Mouse (Mus musculus) granulocyte monocyte progenitor cell, adult 5-6 weeks (primary cell): ENCODE results near the gene Phc2. TPM values are rescaled to one million over a fixed set of nuclear protein-coding genes. Genes with fewer than 3 reads are reported as not detected.

Experiments
- ATAC-seq: replicated peaks from 2 replicates; pipeline ENCODE4 v1.8.0; 2016; ENCODE audit warnings: mild to moderate bottlenecking, moderate TSS enrichment, inconsistent platforms; ENCODE audit not compliant: poor library complexity, severe bottlenecking
- total RNA-seq, 2 experiments: library from RNA; stranded (forward) in 1 of 2; stranded (reverse) in 1 of 2; fragments of 200-712, 200-1000 nt in 1 of 2; fragments of >200 nt in 1 of 2; fragmentation: Nextera tagmentation in 1 of 2; gene quantifications; 2 replicates each; pipeline ENCODE4 v1.2.3; 2014 to 2017

Phc2 gene
- total RNA-seq, 2 experiments from 2014 or later = 17.5 to 33.7 TPM

DNA sequence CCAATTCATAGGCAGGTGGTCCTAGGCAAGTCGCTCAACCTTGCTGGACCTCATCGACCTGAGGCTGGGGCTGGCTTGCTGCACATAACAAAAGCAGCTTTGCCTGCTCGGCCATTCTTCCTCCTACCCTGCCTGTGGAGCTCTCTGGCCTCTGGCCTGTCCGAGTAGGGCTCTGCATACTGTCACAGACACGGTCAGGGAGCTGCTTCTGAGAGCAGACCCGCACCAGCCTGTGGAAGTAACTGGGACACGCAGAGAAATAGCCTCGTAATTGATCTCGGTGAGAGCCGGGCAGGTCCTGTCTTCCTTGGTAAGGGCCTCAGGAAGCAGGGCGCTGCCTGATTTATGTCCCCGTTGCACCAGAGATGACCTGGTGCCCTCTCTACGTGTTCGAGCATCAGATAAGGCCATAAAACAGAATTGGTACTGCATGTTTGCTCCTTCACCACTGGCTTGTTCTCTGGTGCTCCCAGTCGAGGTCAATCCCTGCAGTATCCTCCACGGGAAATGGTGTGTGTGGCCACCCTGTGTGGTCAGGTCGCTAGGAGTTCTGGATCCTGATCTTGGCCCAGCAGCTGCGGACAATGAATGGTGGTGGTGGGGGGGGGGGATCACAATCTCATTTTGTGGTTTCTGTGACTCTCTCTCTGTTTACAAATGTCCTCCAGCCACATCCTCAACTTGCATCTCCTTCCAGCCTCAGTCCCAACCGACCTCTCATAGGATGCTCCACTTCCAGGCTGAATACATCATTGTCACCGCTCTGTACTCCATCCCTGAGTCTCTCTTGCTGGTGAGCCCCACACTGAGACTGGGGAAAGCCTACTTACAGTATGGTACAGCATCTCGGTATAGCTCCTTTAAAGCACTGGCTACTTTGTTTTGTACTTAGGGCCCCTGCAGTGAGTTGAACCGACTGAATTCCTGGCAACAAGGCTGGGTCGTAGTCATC is 12.5 kb upstream of the Phc2 start:
- ATAC-seq = no peak

DNA sequence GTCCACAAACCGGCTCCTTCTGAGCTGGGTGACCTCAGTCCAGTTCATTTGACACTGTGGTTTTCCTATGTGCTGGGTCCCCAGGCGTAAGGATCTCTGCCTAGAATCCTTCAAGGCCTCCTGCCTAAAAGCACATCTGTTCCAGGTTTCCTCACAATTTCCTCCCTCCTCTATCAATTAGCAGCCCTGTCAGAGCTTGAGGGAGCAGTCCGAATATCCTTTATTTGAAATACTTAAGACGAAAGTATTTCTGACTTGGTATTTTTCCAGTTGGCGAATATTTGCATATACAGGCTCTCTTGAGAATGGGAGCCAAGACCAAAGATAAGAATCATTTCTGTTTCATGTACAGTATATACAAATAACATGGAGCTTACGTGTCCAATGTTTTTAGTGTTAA is 8.6 kb upstream of the Phc2 start:
- no peak for ATAC-seq

GRCm38 (mm10) chr4:128646762-128647161 is 7.7 kb upstream of the Phc2 start:
- no peak for ATAC-seq

GRCm38 (mm10) chr4:128648567-128649255 is 5.8 kb upstream of the Phc2 start:
- no peak for ATAC-seq

- no peak for ATAC-seq
Measured at GRCm38 (mm10) chr4:128651530-128651929, 3.0 kb upstream of the Phc2 start.

DNA sequence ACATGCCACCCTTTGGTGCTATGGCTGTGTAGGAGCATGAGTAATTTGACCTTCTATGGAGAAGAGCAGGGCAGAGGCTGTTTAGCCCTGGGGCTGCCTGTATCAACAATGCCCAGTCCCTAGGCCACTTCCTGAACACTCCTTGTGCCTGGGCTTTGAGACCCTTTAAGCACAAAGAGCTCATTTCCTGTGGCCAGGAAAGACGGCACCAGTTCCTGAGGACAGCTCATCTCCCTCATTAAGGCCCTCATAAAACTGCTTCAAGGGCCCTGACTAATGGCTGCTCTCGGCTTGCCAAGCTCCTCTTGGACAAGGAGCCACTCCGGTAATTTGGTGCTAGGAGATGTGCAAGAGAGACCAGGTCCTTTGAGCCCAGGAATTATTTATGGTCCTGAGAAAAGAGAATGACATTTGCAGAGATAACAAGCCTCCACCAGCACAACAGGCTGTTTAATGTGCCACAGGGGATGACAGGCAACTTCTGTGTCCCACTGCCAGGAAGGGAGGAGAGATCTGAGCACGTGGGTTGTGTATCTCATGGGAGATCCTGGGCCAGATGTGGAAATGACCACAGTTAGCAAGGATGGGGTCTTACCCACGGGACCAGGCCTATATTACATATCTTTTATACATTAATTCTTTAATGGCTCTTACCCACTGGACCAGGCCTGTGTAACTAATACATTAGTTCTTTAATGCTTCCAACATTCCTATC is 1.8 kb upstream of the Phc2 start:
- ATAC-seq = no peak

DNA sequence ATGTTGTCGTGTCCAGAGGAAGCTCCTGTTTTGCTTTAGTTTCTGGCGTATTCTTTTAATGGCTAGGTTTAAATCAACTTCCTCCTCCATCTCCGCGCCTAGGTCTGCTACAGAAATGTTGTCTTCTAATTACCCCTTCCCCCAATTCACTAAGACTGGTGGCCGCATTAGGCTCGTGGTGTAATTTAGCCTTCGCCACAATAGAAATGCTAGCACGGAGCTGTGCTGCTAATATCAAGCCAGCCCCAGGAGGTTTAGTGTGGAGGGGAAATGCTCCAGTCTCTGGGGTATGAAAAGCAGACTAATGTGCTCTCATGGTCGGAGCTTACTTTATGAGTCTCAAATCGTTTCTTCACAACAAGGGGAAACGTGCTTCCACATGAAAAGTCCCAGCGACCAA is 944 bp downstream of the Phc2 start:
- ATAC-seq = peak; percentile 20

- no peak for ATAC-seq
Measured at GRCm38 (mm10) chr4:128660196-128660595, 5.7 kb downstream of the Phc2 start.

DNA sequence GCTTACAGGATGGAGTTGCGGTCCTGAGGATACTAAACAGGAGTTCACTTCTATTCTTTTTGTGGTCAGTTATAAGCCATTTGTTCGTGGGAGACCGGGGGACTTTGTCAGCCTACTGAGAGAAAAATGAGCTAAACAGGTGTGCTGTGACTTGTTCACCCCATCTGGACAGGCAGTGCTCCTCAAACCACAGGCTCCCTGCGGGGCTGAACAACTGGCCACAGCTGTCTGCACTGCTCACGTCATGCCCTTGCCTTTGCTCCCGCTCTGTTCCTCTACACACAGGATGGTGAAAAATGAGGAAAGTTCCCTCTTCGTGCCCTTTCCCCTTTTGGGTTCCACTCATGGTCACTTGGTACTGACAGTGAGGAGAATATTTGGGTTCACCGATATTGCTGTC is 6.6 kb downstream of the Phc2 start:
- no peak for ATAC-seq

GRCm38 (mm10) chr4:128664002-128664401 is 9.5 kb downstream of the Phc2 start:
- peak; percentile 38; the same call in 1 of the 2 replicates for ATAC-seq

GRCm38 (mm10) chr4:128666362-128666761 is 11.9 kb downstream of the Phc2 start:
- ATAC-seq = peak; percentile 86

GRCm38 (mm10) chr4:128667195-128667594 is 12.7 kb downstream of the Phc2 start:
- peak; percentile 80 for ATAC-seq

DNA sequence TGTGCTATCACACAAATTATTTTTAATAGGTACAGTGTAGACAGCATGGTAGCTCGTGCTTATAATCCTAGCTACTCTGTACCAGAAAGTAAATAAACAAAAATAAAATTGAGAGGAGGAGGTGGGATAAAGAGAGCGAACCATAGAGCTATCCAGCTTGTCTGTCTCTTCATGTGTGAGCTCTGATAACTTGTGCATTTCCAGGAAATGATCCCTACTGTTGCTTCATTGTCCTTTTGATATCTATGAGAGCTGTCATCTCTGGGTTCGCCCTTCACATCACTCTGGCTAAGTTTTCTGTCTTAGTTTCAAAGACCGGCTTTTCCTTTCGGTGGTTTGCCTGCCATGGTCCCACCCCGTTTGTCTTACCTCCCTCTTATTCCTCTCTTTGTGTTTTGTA is 14.7 kb downstream of the Phc2 start:
- no peak for ATAC-seq

GRCm38 (mm10) chr4:128670566-128671191 is 16.2 kb downstream of the Phc2 start:
- no peak for ATAC-seq

DNA sequence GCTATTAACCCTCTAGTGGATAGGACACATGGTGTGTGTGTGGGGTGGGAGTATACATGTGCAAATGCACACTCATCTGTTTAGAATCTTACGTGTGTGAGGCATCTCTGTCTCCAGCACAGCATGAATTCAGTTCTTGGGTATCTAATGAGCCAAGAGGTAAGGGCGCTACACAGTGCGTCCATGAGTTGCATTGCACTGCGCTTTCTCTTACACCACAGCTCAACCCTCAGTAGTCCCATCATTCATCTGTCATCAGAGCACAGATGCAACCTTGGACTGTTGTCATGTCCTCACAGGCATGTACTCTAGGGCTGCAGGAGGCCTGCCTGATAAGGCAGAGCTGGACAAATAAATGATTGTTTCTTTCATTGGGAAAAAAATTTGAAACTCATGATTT is 18.0 kb downstream of the Phc2 start:
- no peak for ATAC-seq

- ATAC-seq = no peak
Measured at GRCm38 (mm10) chr4:128678564-128679217, 24.2 kb downstream of the Phc2 start.

- ATAC-seq = no peak
Measured at GRCm38 (mm10) chr4:128681126-128681525, 26.6 kb downstream of the Phc2 start.

DNA sequence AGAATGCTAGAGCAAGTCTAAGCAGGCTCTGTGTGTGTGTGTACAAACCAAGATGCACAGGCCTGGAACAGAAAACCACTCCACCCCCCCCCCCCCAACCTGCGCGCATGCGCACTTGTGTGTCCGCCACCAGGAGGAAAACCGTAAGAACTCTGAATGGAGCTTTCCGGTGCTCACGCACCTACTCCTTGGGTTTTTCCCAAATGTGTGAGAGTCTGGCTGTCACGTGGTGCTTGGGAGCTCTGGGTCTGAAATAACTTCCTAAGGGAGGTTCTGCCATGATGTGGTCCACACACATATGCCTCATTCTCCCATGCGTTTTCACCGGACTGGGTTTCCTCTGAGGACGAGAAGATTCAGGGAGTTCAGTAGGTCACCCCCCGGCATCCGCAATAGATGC is 27.8 kb downstream of the Phc2 start:
- no peak for ATAC-seq

GRCm38 (mm10) chr4:128683706-128684105 is 29.2 kb downstream of the Phc2 start:
- ATAC-seq = no peak

GRCm38 (mm10) chr4:128684108-128684507 is 29.6 kb downstream of the Phc2 start:
- no peak for ATAC-seq
